Mouse (Mus musculus) splenic B cell, adult 2 months (primary cell): ENCODE results near the gene Sel1l2.
A peak's percentile ranks its signal among the peaks of the same experiment; 100 is the strongest.

ENCODE experiments used
- DNase-seq: peaks from one replicate; pipeline ENCODE4 v3.0.0-alpha.2; 2011; ENCODE audit warnings: low read depth, low spot score
- H3K27me3 ChIP-seq: 2 replicates; pipeline ENCODE4 v1.6.1; 2012; ENCODE audit warnings: mild to moderate bottlenecking, low read length, moderate library complexity, mixed read lengths; ENCODE audit not compliant: control insufficient read depth, poor library complexity, insufficient read depth, severe bottlenecking
- H3K36me3 ChIP-seq: 2 replicates; pipeline ENCODE4 v1.6.1; 2012; ENCODE audit warnings: mild to moderate bottlenecking, low read length, moderate library complexity, mixed read lengths; ENCODE audit not compliant: control insufficient read depth, poor library complexity, insufficient read depth, severe bottlenecking

Gene Sel1l2

DNA sequence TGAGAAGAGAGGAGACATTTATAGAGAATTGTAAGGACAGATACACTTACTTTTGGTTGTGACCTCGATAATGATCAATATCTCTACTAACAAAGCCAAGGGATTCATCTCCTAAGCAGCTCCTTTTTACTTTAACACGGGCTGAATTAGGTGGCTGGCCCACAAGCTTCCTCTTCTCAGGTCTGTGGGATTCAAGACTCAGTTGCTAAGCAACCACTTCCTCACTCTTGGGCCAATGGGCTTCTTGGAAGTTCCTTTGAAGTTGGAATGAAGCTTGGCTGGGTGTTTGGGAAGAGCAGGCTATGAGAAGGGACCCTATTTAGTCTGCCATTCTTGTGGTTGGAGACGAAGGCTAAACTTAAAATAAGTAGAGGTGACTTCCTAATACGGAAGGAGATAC lies at the start of gene Sel1l2:
Gene Sel1l2 (minus strand): TSS at position 182 of the 400 bp plus-strand sequence.
- DNase-seq: no peak
- Histone ChIP-seq H3K36me3 (no peaks in the 10 kb centered on the region), H3K27me3 (no peaks in the 10 kb centered on the region)

DNA sequence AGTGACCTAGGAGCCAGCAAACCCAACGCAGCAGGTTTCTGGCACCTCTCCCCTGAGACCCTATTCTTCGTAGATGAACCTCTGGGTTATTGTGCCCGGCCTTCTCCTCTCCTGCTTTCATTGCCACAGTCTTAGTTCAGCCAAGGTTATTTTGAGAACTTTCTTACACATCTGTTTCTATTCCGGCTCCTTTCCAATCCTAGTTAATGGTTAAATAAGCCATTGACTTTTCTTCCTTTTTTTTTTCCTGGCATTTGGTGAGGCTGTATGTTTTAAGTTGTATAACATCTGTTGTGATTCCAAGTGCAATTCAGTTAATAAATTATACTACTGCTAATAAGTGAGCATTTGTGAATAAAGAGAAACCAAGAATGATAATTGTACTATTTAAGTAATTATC lies 49.6 kb upstream of the Sel1l2 start:
- H3K27me3 ChIP-seq: no peaks in the 10 kb centered on the region
- DNase-seq: no peak
- H3K36me3 ChIP-seq: no peaks in the 10 kb centered on the region

DNA sequence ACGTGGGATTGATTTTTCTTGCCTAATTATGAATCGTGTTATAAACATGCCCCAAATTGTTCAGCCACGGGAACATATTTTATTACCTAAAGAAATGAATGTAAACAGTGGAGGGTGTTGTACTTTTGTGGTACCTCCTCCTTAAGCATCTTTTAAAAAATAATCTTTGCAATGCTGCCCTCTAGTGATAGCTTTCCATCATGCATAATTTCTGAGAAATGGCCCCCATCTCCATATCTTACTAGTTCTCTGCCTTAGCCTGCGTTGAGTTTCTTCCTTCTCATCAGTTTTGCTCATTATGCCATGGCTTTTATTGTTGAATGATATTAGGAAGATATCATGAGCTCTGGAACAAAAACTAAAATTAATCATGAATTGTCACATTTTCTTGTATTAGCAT lies 37.8 kb upstream of the Sel1l2 start:
- H3K36me3 ChIP-seq: no peaks in the 10 kb centered on the region
- DNase-seq: peak; percentile 2
- no peaks in the 10 kb centered on the region for H3K27me3 ChIP-seq

DNA sequence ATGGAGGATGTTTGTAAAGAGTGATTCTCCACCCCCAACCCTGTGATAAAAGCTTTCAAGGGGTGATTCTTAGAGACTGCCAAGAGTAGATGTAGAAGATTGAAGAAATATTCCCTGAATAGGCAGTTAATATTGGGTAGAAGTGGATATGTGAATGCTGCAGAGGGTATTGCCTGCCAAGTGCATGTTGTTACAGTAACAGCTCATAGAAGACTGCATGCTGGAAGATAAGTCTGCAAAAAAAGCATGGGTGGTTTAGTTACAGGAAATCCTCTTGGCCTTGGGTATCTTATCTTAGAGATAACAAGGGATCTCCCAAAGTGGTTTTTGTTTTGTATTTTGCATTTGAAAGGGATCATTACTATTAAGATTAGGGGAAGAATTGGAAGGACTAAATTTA lies 36.3 kb upstream of the Sel1l2 start:
- DNase-seq: no peak
- no peaks in the 10 kb centered on the region for H3K36me3 ChIP-seq

DNA sequence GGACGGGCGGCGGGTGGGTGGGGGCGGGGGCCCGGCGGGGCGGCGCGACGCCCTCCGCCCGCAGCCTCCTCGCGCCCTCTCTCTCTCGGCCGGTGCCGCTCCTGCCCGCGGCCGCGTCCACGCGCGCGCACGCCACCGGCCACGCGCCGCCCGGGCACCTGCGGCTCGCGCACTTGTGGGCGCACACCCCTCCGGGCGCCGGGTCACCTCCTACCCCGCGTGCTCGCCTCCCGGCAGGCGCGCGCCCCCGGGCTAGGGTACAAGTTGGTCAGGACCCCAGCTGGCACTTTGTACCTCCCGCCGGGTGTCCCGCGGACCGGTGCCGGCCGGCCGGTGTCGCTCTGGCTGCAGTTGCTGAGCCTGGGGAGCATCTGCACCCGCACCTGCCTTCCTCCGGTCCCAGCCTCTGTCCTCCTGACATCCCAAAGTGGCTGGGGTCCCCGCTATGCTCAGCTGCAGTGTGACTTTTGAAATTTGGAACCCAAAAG lies 6.3 kb upstream of the Sel1l2 start:
- DNase-seq: no peak
- no peaks in the 10 kb centered on the region for H3K27me3 ChIP-seq
- H3K36me3 ChIP-seq: no peaks in the 10 kb centered on the region

More for the DNA sequence above, 36.3 kb upstream of the Sel1l2 start:
- H3K27me3 ChIP-seq: no peaks in the 10 kb centered on the region

DNA sequence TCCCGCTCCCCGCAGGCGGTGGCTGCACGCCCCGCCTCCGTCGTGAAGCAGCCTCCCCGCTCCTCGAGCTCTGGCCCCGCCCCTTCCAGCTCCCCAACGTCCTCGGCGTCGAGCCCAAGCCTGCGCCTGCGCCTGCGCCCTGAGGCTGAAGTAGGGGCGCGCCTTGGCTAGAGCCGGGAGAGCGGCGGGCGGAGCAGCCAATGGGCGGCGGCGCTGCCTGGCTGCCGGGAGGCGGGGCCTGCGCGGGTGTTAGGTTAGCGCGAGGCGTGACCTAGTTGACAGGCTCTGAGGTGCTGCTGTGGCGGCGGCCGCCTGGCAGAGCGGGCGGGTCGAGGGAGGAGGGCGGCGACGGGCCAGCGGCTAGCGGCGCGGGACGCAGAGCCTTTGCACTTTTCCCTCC lies 5.7 kb upstream of the Sel1l2 start, which contains the start of gene Macrod2:
Gene Macrod2 (plus strand): TSS at position 131 of the 400 bp plus-strand sequence.
- Histone ChIP-seq H3K27me3 (no peaks in the 10 kb centered on the region), H3K36me3 (no peaks in the 10 kb centered on the region)
- DNase-seq: peak; percentile 56

DNA sequence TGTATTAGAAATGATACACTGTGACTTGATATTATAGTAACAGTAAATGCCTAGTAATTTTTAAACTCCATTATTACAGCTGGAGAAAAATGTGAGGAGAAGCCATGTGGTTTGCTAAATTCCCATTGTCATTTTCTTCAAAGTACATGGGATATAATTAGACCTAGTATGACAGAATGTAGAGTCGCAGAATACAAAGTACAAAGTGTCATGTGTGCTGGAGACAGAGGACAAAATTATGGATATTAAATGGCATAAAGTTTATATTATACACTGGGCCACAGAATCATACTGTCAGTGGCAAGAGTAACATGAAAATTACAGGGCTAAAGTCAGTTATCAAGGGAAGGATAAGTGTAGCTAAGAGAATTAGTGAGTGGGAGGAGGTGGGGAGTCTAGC lies 24.7 kb downstream of the Sel1l2 start:
- no peaks in the 10 kb centered on the region for H3K36me3 ChIP-seq
- H3K27me3 ChIP-seq: no peaks in the 10 kb centered on the region
- no peak for DNase-seq

DNA sequence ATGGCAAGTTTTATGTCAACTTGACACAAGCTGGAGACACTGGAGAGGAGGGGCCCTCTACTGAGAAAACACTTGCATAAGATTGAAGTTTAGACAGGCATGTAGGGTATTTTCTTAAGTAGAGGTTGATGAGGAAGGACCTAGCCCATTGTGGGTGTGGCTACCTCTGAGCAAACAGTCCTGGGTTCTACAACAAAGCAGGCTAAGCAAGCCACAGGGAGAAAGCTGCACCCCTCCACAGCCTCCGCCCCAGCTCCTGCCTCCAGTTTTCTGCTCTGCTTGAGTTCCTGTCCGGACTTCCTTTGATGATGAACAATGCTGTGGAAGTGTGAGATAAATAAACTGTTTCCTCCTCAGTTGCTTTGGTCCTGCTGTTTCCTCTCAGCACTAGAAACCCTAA lies 29.6 kb downstream of the Sel1l2 start:
- no peak for DNase-seq
- no peaks in the 10 kb centered on the region for H3K36me3 ChIP-seq
- no peaks in the 10 kb centered on the region for H3K27me3 ChIP-seq

DNA sequence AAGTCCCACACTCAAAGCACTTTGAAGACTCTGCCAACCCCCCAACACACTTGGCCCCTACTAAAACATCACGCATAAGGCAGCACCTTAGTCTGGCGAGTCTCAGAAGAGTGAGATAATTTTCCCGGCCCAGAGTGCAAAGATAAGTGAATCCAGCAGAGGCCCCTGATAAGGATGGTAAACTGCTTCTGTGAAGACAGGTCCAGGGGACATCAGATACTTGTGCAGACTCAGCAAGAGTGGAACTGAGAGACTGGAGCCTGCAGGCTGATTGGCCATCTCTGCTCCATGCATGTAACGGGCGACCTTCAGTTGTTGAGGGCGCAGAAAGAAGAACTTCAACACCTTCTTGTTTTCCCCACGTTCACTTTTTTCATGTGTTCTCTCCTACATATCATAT lies 47.1 kb downstream of the Sel1l2 start:
- no peak for DNase-seq
- Histone ChIP-seq H3K36me3 (no peaks in the 10 kb centered on the region), H3K27me3 (no peaks in the 10 kb centered on the region)

DNA sequence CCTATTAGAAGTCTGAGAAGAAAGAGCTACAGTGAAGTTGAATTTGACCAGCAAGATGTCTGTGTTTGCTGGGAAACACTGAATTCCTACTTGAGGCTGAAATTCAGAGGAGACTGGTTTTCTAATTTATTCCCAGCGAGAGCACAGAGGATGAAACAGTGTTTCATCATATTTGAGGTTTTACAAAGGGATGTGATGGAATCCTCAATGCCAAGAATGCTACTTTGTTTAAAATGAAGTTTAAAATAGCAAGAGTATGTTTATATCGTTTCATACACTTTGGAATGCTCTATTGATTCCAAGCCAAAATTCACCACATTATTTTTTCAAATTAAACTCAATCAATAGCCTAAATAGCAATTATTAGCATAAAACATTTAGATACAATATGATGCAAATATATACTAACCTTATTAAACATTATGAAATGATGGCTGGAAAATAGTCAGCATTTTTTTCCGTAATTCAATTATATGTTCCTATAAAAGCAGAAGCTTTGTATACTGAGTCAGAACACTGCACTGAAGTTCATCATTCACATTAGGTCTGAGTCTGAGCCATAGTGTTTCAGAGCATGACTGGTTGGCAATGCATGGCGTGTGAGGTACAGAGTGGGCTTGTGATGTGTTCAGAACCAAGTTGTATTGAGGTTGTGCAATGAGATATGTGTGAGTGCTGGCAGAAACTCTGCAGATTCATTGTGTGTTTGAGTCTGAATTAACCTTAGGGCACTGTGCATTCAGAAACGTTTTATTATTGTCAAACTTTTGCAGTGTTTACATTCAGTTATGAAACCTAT lies 58.8 kb downstream of the Sel1l2 start:
- H3K36me3 ChIP-seq: no peaks in the 10 kb centered on the region

DNA sequence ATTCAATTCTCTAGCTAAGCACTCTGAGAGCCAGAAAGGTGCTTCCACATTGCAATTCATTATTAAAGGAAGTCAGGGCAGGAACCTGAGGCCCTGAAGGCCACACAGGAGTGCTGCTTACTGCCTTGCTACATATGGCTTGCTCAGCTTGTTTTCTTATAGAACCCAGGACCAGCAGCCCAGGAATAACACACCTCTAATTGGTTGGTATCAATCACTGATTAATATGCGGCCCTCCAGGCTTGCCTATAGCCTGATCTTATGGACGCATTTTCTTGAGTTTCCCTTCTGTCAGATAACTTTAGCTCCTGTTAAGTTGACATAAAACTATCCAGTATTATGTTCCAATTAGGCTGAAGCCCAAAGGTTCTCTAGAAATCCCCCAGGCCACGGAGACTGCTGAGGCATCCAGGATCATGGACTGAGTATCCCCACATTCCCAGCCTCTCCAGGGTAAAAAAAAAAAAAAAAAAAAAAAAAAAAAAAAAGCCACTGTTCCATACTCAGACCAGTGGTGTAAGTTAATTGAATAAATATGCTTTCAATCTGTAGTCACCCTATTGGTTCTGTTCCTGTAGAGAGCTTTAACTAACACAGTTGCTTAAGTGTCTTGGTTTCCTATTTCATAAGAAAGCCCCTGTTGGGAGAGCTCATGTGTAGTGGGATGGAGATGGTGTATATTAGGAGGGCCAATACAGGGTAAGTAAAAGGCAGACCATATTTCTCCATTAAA lies 86.4 kb downstream of the Sel1l2 start:
- Histone ChIP-seq H3K36me3 (no peaks in the 10 kb centered on the region), H3K27me3 (no peaks in the 10 kb centered on the region)
- no peak for DNase-seq

More for the DNA sequence above, 58.8 kb downstream of the Sel1l2 start:
- no peaks in the 10 kb centered on the region for H3K27me3 ChIP-seq
- no peak for DNase-seq

DNA sequence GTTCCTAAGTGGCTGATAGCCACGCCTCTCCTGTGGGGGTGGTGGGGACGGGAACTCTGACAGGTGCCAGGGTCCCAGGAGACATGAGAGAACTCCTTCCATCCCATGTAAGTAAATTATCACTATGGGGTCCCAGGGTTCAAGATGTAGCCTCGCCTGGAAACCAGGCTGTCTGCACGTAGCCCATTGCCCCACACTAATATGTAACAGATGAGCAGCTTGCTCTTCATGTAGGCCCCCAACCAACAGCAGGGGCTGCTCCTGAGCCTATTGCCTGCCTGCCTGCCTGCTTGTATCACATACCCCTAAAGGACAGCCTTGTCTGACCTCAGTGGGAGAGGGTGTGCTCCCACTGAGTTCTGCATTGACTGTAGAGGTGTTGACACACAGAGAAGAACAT lies 92.4 kb downstream of the Sel1l2 start:
- DNase-seq: no peak
- Histone ChIP-seq H3K27me3 (no peaks in the 10 kb centered on the region), H3K36me3 (no peaks in the 10 kb centered on the region)

DNA sequence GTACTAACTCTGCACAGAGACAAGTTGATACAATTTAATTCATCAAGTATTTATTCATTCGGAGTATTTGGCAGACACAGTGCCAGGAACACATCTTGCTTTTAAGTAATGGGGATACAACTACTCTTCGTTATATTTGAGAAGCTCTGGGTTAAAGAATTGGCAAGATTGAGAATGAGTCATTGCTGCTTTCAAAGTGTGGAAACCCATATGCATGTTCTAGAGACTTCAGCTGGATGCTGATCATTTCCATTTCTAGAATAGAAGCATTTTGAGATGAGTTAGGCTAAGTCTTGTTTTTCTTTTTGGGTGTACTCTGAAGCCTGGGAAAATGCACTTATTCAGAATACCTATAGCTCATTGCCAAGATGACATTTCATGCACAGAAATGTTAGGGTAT lies 95.7 kb downstream of the Sel1l2 start:
- Histone ChIP-seq H3K36me3 (no peaks in the 10 kb centered on the region), H3K27me3 (no peaks in the 10 kb centered on the region)
- DNase-seq: no peak

DNA sequence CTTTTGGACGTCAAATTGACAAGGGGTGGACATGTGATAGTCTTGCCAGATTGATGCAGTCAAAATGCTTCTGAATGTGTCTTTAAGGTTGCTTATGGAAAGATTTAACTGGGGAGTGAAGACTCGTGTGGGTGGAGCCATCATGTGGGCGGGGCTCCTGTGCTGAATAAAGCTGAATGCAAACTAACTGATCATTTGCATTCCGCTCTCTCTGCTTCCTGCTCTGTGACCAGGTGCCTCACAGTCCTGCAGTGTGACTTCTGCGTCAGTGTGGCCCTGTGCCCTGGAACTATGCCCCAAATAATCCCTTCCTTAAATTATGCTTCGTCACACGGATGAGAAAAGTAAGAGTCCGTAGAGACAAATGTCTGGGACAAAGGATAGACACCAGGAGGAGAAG lies 108.7 kb downstream of the Sel1l2 start:
- Histone ChIP-seq H3K27me3 (no peaks in the 10 kb centered on the region), H3K36me3 (no peaks in the 10 kb centered on the region)
- DNase-seq: no peak

DNA sequence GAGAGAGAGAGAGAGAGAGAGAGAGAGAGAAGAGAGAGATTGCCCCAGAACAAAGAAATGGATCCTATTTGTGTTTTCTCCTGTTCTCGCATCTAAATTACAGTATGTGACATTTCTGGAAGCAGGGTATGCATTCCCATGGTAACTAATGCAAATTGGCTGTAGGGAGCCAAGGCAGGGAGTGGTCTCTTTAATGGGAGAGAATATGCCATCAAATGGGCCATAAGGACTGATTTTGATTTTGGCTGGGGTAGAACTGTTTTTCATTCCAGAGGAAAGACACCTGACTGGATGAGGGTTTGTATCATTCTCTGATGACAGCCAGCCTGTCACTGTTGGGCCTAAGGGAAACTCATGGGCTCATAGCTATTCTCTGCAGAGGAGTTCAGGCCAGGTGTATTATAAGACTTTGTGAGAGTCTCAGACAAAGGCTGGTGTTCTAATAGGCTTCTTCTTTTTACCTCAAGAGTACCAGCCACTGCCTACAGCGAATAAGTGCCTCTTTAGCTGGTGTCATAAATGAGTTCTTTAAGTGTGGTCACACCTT lies 133.8 kb downstream of the Sel1l2 start:
- no peaks in the 10 kb centered on the region for H3K27me3 ChIP-seq
- DNase-seq: no peak
- no peaks in the 10 kb centered on the region for H3K36me3 ChIP-seq
